Mouse (Mus musculus) brain, adult 2 months (tissue): Measurements from ENCODE around the gene Dcaf12.

Experiments
- DNase-seq: peaks from one replicate; pipeline ENCODE4 v3.0.0; 2011; ENCODE audit warnings: low read depth, low spot score

Gene Dcaf12

DNA sequence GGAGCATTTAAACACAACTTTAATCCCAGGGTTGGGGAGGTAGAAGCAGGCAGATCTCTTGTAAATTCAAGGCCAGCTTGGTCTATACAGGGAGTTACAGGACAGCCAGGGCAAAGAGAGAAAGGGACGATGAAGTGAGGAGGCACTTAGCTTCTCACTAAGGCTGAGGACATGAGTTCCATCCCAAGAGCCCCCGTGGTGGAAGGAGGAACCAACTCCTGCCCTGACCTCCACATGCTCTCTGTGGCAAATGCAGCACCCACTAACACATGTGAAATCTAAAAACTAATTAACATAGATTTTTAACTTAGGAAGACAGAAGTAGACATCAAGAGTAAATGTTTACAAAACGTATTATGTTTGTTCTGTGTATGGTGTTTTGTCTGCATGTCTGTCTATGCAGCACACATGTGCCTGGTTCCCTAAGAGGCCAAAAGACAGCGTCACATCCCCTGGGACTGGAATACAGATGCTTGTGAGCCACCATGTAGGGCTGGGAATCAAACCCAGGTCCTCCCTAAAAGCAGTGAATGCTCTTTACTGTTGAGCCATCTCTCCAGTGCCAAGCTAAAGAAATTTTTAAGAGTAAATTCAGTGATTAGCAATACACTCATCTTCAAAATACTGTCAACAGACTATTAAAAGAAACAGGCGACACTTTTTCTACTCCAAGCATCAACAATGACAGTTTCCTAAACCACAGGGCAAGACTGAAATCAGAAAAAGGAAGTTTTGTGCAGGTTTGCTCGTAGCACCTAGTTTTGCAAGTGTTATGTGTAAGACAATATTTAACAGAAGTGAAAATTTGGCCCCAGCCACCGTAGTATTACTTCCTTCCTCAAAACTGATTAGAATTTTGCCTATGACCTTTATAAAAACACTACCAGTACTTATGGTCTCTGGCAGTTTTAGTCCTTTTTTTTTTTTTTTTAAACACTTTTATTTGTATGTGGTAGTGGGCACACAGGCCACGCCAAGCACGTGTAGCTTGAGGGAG is 3.8 kb downstream of the Dcaf12 start:
- DNase-seq, result no peak

GRCm38 (mm10) chr4:41307406-41307805 is 7.3 kb downstream of the Dcaf12 start:
- no peak for DNase-seq

- DNase-seq, result peak; percentile 84
These were observed 10.4 kb downstream of the Dcaf12 start for GRCm38 (mm10) chr4:41304302-41304701.

DNA sequence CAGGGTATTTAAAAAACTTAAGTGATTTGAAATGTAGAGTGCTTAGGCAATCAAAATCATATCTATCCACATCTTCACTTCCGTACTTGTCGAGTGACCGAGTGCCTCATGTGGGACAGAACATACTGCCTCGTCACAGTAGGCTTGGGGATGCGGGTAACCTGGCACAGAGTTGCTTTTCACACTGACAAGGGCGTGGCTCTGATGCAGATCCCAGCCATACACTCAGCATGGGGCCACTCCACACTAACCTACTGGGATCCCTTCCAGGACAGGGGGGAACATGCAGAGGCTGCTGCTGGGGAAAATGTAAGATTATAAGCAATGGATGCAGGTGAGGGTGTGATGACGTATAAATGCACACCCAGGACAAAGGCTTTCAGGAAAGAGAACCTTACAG is 11.0 kb downstream of the Dcaf12 start:
- peak; percentile 10 for DNase-seq

DNA sequence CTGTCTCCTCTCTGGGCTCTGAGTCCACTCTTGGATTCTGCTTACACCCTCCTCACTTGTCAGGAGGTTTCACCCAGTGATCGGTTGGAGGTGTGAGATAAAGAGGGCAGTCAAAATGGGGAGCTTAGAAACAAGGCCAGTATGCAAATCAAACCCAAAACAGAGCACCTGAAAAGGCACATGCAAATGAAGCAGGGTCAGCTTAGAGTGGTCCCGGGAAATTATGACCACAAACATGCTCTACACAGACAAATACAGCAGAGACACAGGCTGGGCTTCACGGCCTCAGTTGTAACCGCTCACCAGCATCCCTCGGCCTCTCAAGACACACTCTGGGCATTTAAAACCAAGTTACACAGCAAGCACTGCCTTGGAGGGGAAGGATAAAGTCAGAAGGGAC is 15.7 kb downstream of the Dcaf12 start:
- DNase-seq, result no peak

DNA sequence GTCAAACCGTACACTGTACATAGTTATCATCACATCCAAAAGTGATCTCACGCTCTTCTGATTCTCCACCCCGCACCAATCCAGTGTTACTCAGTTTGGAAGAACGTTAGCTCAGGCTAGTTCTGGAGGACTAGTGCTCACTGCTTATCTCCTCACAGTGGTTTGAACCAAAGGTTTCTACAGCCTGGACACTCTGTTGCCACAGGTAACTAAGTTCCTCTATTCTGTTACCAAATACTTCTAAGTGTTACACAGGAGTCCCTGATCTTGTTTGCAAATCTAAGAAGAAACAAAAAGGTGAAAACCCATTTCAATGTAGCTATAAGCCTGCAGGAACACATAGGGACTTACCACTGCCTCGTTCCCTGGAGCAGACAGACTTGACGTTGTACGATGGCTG is 18.7 kb downstream of the Dcaf12 start:
- DNase-seq, result no peak

GRCm38 (mm10) chr4:41295507-41295906 is 19.2 kb downstream of the Dcaf12 start:
- peak; percentile 50 for DNase-seq

GRCm38 (mm10) chr4:41293907-41294306 is 20.8 kb downstream of the Dcaf12 start:
- DNase-seq, result peak; percentile 41

DNA sequence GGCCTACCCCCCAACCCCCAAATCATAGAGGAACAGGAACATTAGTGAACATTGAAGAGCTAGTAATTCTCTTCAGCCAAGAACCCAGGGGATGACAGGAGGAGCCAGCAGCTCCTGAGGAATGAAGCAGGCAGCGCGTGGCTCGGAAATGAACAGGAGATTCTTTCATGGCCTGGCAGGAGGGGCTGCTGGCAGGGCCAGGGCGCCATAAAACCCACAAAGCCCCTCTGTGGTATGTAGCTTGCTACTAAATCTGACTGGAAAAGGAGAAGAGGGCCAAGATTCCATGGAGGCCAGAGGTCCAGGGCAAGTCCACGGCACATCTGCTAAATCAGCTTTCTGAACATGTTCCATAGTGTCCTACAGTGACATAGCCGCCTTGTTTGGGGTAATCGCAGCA is 24.9 kb downstream of the Dcaf12 start:
- DNase-seq, result peak; percentile 36

GRCm38 (mm10) chr4:41286420-41286819 is 28.3 kb downstream of the Dcaf12 start:
- peak; percentile 75 for DNase-seq

DNA sequence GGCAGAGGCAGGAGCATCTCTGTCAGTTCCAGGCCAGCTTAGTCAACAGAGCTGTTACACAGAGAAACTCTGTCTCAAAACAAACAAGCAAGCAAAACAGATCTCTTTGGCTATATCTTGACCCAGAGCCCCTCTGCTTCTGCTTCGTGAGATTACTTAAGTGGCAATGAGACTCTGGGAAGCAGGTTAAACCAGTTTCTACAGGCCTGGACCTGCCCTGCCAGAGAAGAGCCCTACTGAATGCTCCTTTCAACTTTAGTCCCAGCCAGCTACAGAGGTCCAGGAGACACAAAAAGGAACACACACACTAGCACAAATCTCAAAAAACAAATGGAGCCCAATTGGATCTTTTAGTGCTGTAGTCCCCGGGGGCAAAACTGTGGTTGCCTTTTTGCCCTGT is 30.6 kb downstream of the Dcaf12 start:
- DNase-seq, result no peak

DNA sequence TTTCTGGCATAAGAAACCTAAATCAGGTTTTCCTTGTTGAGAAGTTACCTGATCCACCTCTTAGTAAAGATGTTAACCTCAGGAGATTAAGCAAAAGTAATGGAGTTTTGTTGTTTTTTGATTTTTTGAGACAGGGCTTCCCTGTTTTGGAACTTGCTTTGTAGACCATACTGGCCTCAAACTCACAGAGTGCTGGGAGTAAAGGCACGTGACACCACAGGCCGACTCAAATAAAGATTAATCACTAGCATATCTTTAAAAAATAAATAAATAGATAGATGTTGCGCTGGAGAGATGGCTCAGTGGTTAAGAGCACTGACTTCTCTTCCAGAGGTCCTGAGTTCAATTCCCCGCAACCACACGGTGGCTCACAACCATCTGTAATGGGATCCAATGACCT is 38.8 kb downstream of the Dcaf12 start:
- DNase-seq, result no peak

- peak; percentile 100 for DNase-seq
These were observed 39.5 kb downstream of the Dcaf12 start, which contains the start of gene Ubap2 for GRCm38 (mm10) chr4:41274980-41275850. TSS of gene Ubap2 (minus strand) at chr4:41275144.

- DNase-seq, result no peak
These were observed 40.2 kb downstream of the Dcaf12 start for GRCm38 (mm10) chr4:41274377-41274979.

DNA sequence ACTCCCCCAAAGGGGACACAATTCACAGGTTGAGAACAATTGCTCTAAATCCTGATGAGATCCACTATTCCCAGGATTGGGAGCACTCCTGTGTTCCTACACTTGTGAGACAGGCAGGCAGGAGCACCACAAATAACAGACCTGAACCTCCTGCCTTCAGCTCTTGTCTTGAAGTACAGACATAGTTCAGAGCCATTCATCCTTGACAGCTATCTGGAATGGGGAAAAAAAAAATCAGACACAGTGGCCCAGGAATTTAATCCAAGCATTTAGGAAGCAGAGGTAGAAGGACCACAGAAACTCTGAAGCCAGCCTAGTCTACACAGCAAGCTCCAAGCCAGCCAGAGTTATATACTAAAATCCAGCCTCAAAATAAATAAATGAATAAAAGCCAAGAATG is 46.6 kb downstream of the Dcaf12 start:
- DNase-seq, result no peak

GRCm38 (mm10) chr4:41266350-41266749 is 48.3 kb downstream of the Dcaf12 start:
- DNase-seq, result no peak

DNA sequence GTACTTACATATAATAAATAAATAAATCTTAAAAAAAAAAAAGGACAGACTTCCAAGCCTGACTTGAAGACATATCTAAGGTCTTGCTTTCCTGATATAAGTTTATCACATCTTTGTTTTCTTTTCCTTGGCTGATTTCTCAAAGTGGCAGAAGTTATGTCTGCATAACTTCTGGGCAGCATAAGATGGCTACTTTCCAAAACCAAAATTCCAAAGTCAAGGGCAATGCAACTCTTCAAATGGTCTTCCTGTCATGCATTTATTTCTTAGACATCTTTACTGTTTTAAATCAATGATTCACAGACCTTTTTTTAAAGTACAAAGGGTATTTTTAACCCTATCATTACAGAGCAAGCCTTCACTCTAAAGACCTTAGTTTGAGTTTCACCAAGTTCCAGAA is 54.0 kb downstream of the Dcaf12 start:
- DNase-seq, result no peak

DNA sequence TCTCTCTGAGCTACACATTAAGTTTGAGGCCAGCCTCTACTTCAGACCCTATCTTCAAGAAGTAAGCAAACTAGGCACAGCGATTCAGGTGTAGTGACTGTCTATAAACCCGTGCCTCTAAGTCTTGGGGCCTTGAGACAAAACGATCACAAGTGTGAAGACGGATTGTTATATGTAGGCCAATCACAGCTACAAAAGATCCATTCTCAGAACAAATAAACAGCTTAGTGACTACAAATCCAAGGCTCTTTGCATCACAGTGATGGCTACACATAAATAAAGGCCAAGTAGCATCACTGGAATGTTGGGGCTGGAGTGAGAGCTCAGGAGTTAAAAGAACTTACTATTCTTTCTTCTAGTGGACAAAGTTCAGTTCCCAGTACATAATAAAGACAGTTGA is 55.7 kb downstream of the Dcaf12 start:
- no peak for DNase-seq

DNA sequence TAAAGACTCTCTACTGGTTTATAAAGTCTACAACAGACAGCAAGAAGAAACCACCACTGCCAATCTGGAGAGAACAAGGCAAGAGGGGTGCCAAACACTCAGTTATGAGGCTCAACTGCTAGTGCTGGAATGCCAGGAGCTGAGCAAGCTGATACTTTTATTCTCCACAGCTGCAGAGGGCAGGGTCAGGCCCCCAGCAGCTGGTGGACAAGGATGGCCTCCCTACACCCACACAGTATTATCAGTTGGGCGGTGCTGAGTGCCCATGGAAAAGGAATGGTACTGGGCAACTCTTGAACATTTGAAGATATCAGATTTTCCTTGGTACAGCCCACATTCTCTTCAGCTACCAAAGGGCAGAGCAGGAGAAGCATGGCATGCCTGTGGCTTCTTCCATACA is 56.9 kb downstream of the Dcaf12 start:
- no peak for DNase-seq

GRCm38 (mm10) chr4:41255564-41256210 is 59.0 kb downstream of the Dcaf12 start:
- DNase-seq, result peak; percentile 83

DNA sequence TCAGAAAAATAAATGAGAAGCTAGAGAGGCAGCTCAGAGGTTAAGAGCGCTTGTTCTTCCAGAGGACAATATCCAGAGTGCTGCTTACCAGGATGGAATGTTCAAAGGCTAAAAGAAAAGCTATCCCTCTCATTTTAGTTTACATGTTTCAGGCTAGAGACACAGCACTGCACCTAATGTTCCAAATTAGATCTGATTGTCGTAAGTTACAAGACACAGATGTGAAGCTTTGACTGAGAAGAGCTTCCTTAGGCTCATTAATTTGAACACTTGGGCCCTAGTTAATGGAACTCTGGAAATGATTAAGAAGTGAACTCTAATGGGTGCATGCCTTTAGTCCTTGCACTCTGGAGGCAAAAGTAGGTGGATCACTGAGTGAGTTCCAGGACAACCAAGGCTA is 60.9 kb downstream of the Dcaf12 start:
- DNase-seq, result no peak
